Mouse (Mus musculus): ENCODE data around the gene Eya3. TPM values are rescaled to one million over a fixed set of nuclear protein-coding genes. Genes with fewer than 3 reads are reported as not detected.

Gene Eya3
- total and polyA plus RNA-seq, 3 experiments: 21.7 to 270 (median 38.2) TPM

DNA sequence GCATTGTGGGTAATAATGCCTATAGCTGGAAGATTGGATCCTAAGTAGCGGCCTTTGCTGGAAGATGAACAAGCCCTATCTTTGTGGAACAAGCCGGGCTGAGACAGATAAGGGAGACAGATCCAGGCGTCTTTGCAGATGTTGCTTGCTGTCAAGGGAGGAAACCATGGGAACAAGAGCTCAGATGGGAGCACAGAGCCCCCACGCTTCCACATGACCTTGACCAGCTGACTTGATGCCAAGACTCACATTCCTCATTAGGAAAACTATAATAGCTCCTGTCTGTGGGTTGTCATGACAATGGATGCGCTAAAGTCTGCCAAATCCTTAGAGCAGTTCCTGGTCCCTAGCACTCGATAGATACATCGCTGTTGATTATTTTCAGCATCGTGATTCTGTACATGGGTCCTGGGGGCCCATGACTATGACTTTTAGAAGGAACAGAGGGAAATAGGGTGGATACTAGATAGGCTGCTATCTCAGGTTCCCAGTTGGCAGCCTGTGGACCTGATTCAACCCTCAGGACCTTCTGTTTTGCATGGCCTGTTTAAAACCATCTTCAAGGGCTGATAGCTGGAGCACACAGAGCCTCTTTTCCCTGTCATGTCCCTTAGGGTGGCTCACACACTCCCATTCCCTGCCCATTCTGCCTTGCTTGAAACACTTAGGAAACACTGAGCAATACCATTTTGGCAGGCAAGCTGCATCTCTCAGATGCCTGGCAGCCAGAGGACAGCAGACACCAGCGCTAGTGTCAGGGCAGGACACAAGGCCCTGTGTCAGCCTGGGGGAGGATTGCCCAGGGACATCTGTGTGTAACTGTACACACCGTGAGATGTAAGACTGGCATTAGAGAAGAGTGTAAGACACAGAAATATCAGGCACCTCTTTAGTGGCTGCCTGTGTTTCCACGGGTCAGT, 105.5 kb downstream of the Eya3 start:
- H3K79me2 ChIP-seq (ENCODE audit: control insufficient read depth, insufficient read depth, low read length, poor library complexity): no peaks in the 10 kb centered on the region

GRCm38 (mm10) chr4:132746911-132747517, 108.2 kb downstream of the Eya3 start:
- Histone ChIP-seq H3K9me3 (replicated peaks; ENCODE audit: insufficient read depth, low read length) (no peaks in the 10 kb centered on the region), H3K4me1 (ENCODE audit: control insufficient read depth in 1 of 2, insufficient read depth in 2 of 2, low read length in 2 of 2) (peaks cover 2 to 26% of the 10 kb centered on the region in 2 experiments), H3K27ac (ENCODE audit: control insufficient read depth, low read depth, low read length) (peak overlapping the region; percentile 32), H3K79me2 (ENCODE audit: control insufficient read depth, insufficient read depth, low read length, poor library complexity) (no peaks in the 10 kb centered on the region), H3K9ac (ENCODE audit: control insufficient read depth, low read depth, low read length, poor library complexity, severe bottlenecking) (peak overlapping the region; percentile 68), H3K36me3 (ENCODE audit: control insufficient read depth in 1 of 2, insufficient read depth in 2 of 2, low read length in 2 of 2) (peaks cover 0 to 18% of the 10 kb centered on the region in 2 experiments; a peak in 2 of 4 replicates), H3K27me3 (ENCODE audit: control insufficient read depth in 1 of 2, insufficient read depth in 2 of 2, low read length in 2 of 2) (no peaks in the 10 kb centered on the region), H3K4me3 (ENCODE audit: control insufficient read depth in 1 of 2, insufficient read depth in 1 of 2, low read depth in 2 of 2, low read length in 2 of 2) (peak overlapping the region; percentile 47 to 70)
- DNase-seq (ENCODE audit: low read depth, low spot score): no peak
- peak; percentile 53; the same call in 1 of the 2 replicates for TF ChIP-seq ZNF384 (IDR thresholded peaks at IDR 0.05; ENCODE audit: low read depth, low read length)
- no peak for TF ChIP-seq MYB (IDR thresholded peaks at IDR 0.05; ENCODE audit: low read depth, low read length)

More for the DNA sequence above, 105.5 kb downstream of the Eya3 start:
- H3K9ac ChIP-seq (ENCODE audit: control insufficient read depth, low read depth, low read length, poor library complexity, severe bottlenecking): no peak overlapping the region
- TF ChIP-seq GATA1 (IDR thresholded peaks at IDR 0.05; ENCODE audit: low read depth, low read length) (peak; percentile 61; the same call in 1 of the 2 replicates), MAX (IDR thresholded peaks at IDR 0.05; ENCODE audit: low read length) (no peak), NRF1 (IDR thresholded peaks at IDR 0.05; ENCODE audit: insufficient read depth, low read depth, low read length, poor library complexity, severe bottlenecking) (no peak), BHLHE40 (IDR thresholded peaks at IDR 0.05; ENCODE audit: borderline replicate concordance, low read depth, low read length) (no peak), KAT2A (conservative IDR thresholded peaks at IDR 0.05; ENCODE audit: low read depth, low read length) (no peak), MYB (IDR thresholded peaks at IDR 0.05; ENCODE audit: low read depth, low read length) (no peak), TCF12 (IDR thresholded peaks at IDR 0.05; ENCODE audit: low read depth, low read length) (peak; percentile 73; the same call in 1 of the 2 replicates), MAZ (IDR thresholded peaks at IDR 0.05; ENCODE audit: low read depth, low read length) (no peak), CTCF (IDR thresholded peaks at IDR 0.05 in 2 of 3, conservative IDR thresholded peaks at IDR 0.05 in 1 of 3; ENCODE audit: control insufficient read depth in 1 of 3, insufficient read depth in 1 of 3, low read depth in 2 of 3, low read length in 3 of 3, poor library complexity in 1 of 3, severe bottlenecking in 1 of 3) (no peak), EP300 (IDR thresholded peaks at IDR 0.05; ENCODE audit: low read depth in 1 of 2, low read length in 2 of 2) (peak; percentile 43 to 65; a peak in 3 of 4 replicates), ETS1 (IDR thresholded peaks at IDR 0.05; ENCODE audit: low read depth, low read length) (no peak), ZNF384 (IDR thresholded peaks at IDR 0.05; ENCODE audit: low read depth, low read length) (no peak), RCOR1 (IDR thresholded peaks at IDR 0.05; ENCODE audit: low read depth, low read length) (peak; percentile 69; the same call in 1 of the 2 replicates), ELF1 (IDR thresholded peaks at IDR 0.05; ENCODE audit: low read depth, low read length) (no peak), RAD21 (IDR thresholded peaks at IDR 0.05; ENCODE audit: low read depth, low read length) (no peak), POLR2A (IDR thresholded peaks at IDR 0.05; ENCODE audit: control insufficient read depth in 1 of 2, insufficient read depth in 1 of 2, low read depth in 1 of 2, low read length in 2 of 2, poor library complexity in 1 of 2) (no peak), POLR2AphosphoS2 (IDR thresholded peaks at IDR 0.05; ENCODE audit: low read length) (no peak), ZKSCAN1 (IDR thresholded peaks at IDR 0.05; ENCODE audit: low read depth, low read length) (no peak), CHD1 (IDR thresholded peaks at IDR 0.05; ENCODE audit: low read depth, low read length) (no peak), USF1 (IDR thresholded peaks at IDR 0.05; ENCODE audit: low read depth, low read length) (no peak), SIN3A (IDR thresholded peaks at IDR 0.05; ENCODE audit: low read length) (no peak), MXI1 (IDR thresholded peaks at IDR 0.05; ENCODE audit: low read depth, low read length) (no peak), HCFC1 (IDR thresholded peaks at IDR 0.05; ENCODE audit: low read depth, low read length) (no peak), CHD2 (IDR thresholded peaks at IDR 0.05; ENCODE audit: low read length) (no peak), ZC3H11A (IDR thresholded peaks at IDR 0.05; ENCODE audit: low read depth, low read length) (no peak), E2F4 (IDR thresholded peaks at IDR 0.05; ENCODE audit: borderline replicate concordance, low read depth, low read length) (no peak), TAL1 (IDR thresholded peaks at IDR 0.05; ENCODE audit: low read length) (peak; percentile 77), TBP (IDR thresholded peaks at IDR 0.05; ENCODE audit: low read depth, low read length) (no peak; the same call in 1 of the 2 replicates), JUND (IDR thresholded peaks at IDR 0.05; ENCODE audit: low read depth, low read length) (no peak)
- peaks cover 2 to 26% of the 10 kb centered on the region in 2 experiments for H3K4me1 ChIP-seq (ENCODE audit: control insufficient read depth in 1 of 2, insufficient read depth in 2 of 2, low read length in 2 of 2)
- no peaks in the 10 kb centered on the region for H3K9me3 ChIP-seq (replicated peaks; ENCODE audit: insufficient read depth, low read length)
- no peak overlapping the region for H3K27ac ChIP-seq (ENCODE audit: control insufficient read depth, low read depth, low read length)
- peaks cover 0 to 18% of the 10 kb centered on the region in 2 experiments; a peak in 2 of 4 replicates for H3K36me3 ChIP-seq (ENCODE audit: control insufficient read depth in 1 of 2, insufficient read depth in 2 of 2, low read length in 2 of 2)
- no peaks in the 10 kb centered on the region for H3K27me3 ChIP-seq (ENCODE audit: control insufficient read depth in 1 of 2, insufficient read depth in 2 of 2, low read length in 2 of 2)
- no peak overlapping the region for H3K4me3 ChIP-seq (ENCODE audit: control insufficient read depth in 1 of 2, insufficient read depth in 1 of 2, low read depth in 2 of 2, low read length in 2 of 2)
- DNase-seq (ENCODE audit: low read depth, low spot score): peak; percentile 61
